Mouse (Mus musculus) small intestine, adult 2 months (tissue): ENCODE data around the gene Prkd1. TPM values are rescaled to one million over a fixed set of nuclear protein-coding genes. Genes with fewer than 3 reads are reported as not detected.

Experiments
- H3K27ac ChIP-seq: fragments of 200-500 bp; 2 replicates; pipeline ENCODE4 v1.5.1; 2012; ENCODE audit warnings: low read depth, low read length, control low read depth, inconsistent platforms; ENCODE audit not compliant: insufficient read depth
- H3K27me3 ChIP-seq: fragments of 200-500 bp; 2 replicates; pipeline ENCODE4 v1.6.1; 2012; ENCODE audit warnings: mild to moderate bottlenecking, moderate library complexity, low read length, inconsistent platforms; ENCODE audit not compliant: control insufficient read depth, insufficient read depth
- H3K36me3 ChIP-seq: fragments of 200-500 bp; 2 replicates; pipeline ENCODE4 v1.6.1; 2012; ENCODE audit warnings: mild to moderate bottlenecking, low read length, control low read depth, inconsistent platforms; ENCODE audit not compliant: control insufficient read depth, insufficient read depth
- H3K4me1 ChIP-seq: fragments of 200-500 bp; 2 replicates; pipeline ENCODE4 v1.6.1; 2012; ENCODE audit warnings: low read length, inconsistent platforms, mixed read lengths; ENCODE audit not compliant: control insufficient read depth, insufficient read depth, insufficient read length
- H3K4me3 ChIP-seq: fragments of 200-500 bp; 2 replicates; pipeline ENCODE4 v1.5.1; 2012; ENCODE audit warnings: low read depth, mild to moderate bottlenecking, control low read depth, inconsistent platforms, low read length, moderate library complexity
- CTCF ChIP-seq: fragments of 200-500 bp; IDR thresholded peaks from 2 replicates; pipeline ENCODE4 v1.5.1; 2012; ENCODE audit warnings: low read depth, mild to moderate bottlenecking, control low read depth, inconsistent platforms, low read length, moderate library complexity, mixed read lengths; ENCODE audit not compliant: insufficient replicate concordance, insufficient read length; ENCODE audit errors: extremely low read depth
- POLR2A ChIP-seq: fragments of 200-500 bp; IDR thresholded peaks from 2 replicates; pipeline ENCODE4 v1.6.1; 2012; ENCODE audit warnings: low read depth, mild to moderate bottlenecking, control low read depth, inconsistent platforms, low read length, moderate library complexity
- WGBS: fragments of 180-500 bp; shearing (Covaris S2); methylation state at CpG from one replicate; pipeline ENCODE4 v1.1.7; 2018; 5-methylcytosine and 5-hydroxymethylcytosine counted together
- polyA plus RNA-seq: library from polyadenylated mRNA; depleted of rRNA; stranded (reverse); fragments of >200 nt; gene quantifications from 2 replicates; pipeline ENCODE4 v1.2.3, GENCODE M21; 2012

Prkd1 gene
- polyA plus RNA-seq, 1 experiment = 0.93 TPM

GRCm38 (mm10) chr12:50537761-50538160 lies 111.1 kb downstream of the Prkd1 start:
- WGBS = 85% methylated on average over 2 of the region's 2 CpGs
- Histone ChIP-seq H3K4me3 (no peak overlapping the region), H3K4me1 (no peaks in the 10 kb centered on the region), H3K36me3 (no peaks in the 10 kb centered on the region), H3K27ac (no peak overlapping the region), H3K27me3 (no peaks in the 10 kb centered on the region)
- no peak for TF ChIP-seq POLR2A
- no peak for TF ChIP-seq CTCF

DNA sequence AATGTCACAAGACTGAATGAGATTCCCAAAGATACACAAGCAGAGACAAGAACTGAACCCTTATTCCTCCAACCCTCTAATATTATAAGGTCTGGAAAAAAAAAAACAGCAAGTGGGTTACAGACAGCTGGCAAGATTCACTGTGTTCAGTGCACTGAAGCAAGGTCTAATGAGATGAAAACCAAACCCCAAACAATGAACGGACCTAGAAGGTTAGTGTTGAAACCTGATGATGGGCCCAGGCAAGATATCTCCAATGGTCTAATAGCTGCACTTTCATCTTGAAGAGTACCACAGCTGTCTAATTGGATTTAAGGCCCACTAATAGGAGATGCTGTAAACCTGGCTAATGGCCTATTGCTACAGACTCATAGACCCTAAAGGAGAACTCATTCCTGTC lies 111.9 kb downstream of the Prkd1 start:
- no peak for TF ChIP-seq POLR2A
- no peak for TF ChIP-seq CTCF
- Histone ChIP-seq H3K27me3 (no peaks in the 10 kb centered on the region), H3K36me3 (no peaks in the 10 kb centered on the region), H3K4me3 (no peak overlapping the region), H3K4me1 (no peaks in the 10 kb centered on the region), H3K27ac (no peak overlapping the region)
- 76% methylated on average over 1 of the region's 1 CpGs for WGBS

GRCm38 (mm10) chr12:50528633-50529032 lies 120.3 kb downstream of the Prkd1 start:
- 40% methylated on average over 1 of the region's 1 CpGs for WGBS
- no peak overlapping the region for H3K27ac ChIP-seq
- no peaks in the 10 kb centered on the region for H3K36me3 ChIP-seq
- no peaks in the 10 kb centered on the region for H3K4me1 ChIP-seq
- no peaks in the 10 kb centered on the region for H3K27me3 ChIP-seq
- H3K4me3 ChIP-seq = no peak overlapping the region
- TF ChIP-seq POLR2A = no peak
- no peak for TF ChIP-seq CTCF

DNA sequence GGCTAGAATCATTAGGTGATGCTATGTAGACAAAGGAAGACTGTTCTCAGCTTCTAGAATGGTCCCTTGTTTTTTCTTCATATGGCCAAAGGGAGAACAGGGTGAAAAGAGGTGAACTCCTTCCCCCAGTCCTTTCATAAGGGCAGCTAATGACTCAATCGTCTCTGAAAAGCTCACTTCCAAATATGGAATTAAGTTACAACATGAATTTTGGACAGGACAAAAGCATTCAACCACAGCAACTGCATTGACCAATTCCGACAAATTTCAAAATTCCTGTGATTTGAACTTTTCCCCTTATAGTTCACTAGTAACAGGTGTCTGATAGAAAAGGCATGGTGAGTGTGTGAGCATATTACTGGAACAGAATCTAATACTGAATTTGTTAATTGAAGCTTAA lies 124.8 kb downstream of the Prkd1 start:
- no peak overlapping the region for H3K27ac ChIP-seq
- TF ChIP-seq POLR2A = no peak
- no peak for TF ChIP-seq CTCF
- H3K27me3 ChIP-seq = no peaks in the 10 kb centered on the region
- H3K4me3 ChIP-seq = no peak overlapping the region
- H3K36me3 ChIP-seq = no peaks in the 10 kb centered on the region
- 74% methylated on average over 2 of the region's 2 CpGs for WGBS
- H3K4me1 ChIP-seq = no peaks in the 10 kb centered on the region

DNA sequence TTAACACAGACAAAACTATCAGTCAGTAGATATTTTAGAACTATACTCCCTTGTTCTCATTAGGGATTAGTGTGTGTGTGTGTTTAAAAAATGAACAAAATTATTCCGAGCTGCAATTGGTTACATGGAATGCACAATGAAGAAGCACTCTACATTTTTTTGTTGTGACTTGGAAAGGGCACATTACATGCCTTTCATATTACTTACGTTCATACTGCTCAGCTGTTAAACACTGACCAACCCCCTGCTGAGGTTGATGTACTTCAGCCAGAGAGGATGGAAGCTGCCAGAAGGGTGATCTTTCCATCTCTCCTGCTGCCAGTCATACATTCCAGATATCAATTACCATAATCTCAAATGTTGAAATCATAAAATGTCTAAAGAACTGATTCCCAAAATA lies 134.4 kb downstream of the Prkd1 start:
- no peaks in the 10 kb centered on the region for H3K4me1 ChIP-seq
- no peaks in the 10 kb centered on the region for H3K27me3 ChIP-seq
- no peak for TF ChIP-seq POLR2A
- no peak for TF ChIP-seq CTCF
- WGBS = 70% methylated on average over 2 of the region's 2 CpGs
- no peaks in the 10 kb centered on the region for H3K36me3 ChIP-seq
- H3K27ac ChIP-seq = no peak overlapping the region
- H3K4me3 ChIP-seq = no peak overlapping the region

GRCm38 (mm10) chr12:50511486-50512225 lies 137.2 kb downstream of the Prkd1 start:
- Histone ChIP-seq H3K4me1 (no peaks in the 10 kb centered on the region), H3K27me3 (no peaks in the 10 kb centered on the region), H3K36me3 (no peaks in the 10 kb centered on the region), H3K27ac (no peak overlapping the region; the same call in 1 of the 2 replicates), H3K4me3 (no peak overlapping the region)
- TF ChIP-seq CTCF = no peak
- TF ChIP-seq POLR2A = no peak
- 69% methylated on average over 4 of the region's 4 CpGs for WGBS

GRCm38 (mm10) chr12:50508762-50509161 lies 140.1 kb downstream of the Prkd1 start:
- no peak for TF ChIP-seq CTCF
- TF ChIP-seq POLR2A = no peak
- Histone ChIP-seq H3K4me1 (no peaks in the 10 kb centered on the region), H3K27me3 (no peaks in the 10 kb centered on the region), H3K4me3 (no peak overlapping the region), H3K36me3 (no peaks in the 10 kb centered on the region), H3K27ac (no peak overlapping the region)
- WGBS = 60% methylated on average over 2 of the region's 2 CpGs
